Mouse (Mus musculus): ENCODE data around the gene Tspan10.

The Tspan10 gene

GRCm38 (mm10) chr11:120455413-120455812, 13.0 kb downstream of the Tspan10 start:
- no peak for DNase-seq (ENCODE audit: low read depth)

- DNase-seq (ENCODE audit: low read depth): peak; percentile 43
Observed at GRCm38 (mm10) chr11:120457370-120457769, 14.9 kb downstream of the Tspan10 start.

- peak; percentile 74 for DNase-seq (ENCODE audit: low read depth)
Observed at GRCm38 (mm10) chr11:120457772-120458751, 15.6 kb downstream of the Tspan10 start, which contains the start of the genes Oxld1 and Ccdc137. Gene Oxld1 (minus strand): TSS chr11:120458068. Gene Ccdc137 (plus strand): TSS chr11:120458115.

- peak; percentile 45 for DNase-seq (ENCODE audit: low read depth)
Observed at GRCm38 (mm10) chr11:120458847-120459597, 16.6 kb downstream of the Tspan10 start.

GRCm38 (mm10) chr11:120463536-120463935, 21.1 kb downstream of the Tspan10 start:
- no peak for DNase-seq (ENCODE audit: low read depth)

GRCm38 (mm10) chr11:120464365-120464764, 21.9 kb downstream of the Tspan10 start:
- no peak for DNase-seq (ENCODE audit: low read depth)

- DNase-seq (ENCODE audit: low read depth): no peak
Observed at GRCm38 (mm10) chr11:120465521-120465920, 23.1 kb downstream of the Tspan10 start.

- peak; percentile 98 for DNase-seq (ENCODE audit: low read depth)
Observed at GRCm38 (mm10) chr11:120467051-120467735, 24.7 kb downstream of the Tspan10 start, which contains the start of gene Arl16. Gene Arl16 (minus strand): TSS chr11:120467607.

- DNase-seq (ENCODE audit: low read depth): no peak
Observed at GRCm38 (mm10) chr11:120467736-120468092, 25.3 kb downstream of the Tspan10 start.

GRCm38 (mm10) chr11:120472052-120472451, 29.6 kb downstream of the Tspan10 start:
- DNase-seq (ENCODE audit: low read depth): no peak

GRCm38 (mm10) chr11:120483448-120483934, 41.0 kb downstream of the Tspan10 start:
- no peak for DNase-seq (ENCODE audit: low read depth)

GRCm38 (mm10) chr11:120484265-120484981, 42.0 kb downstream of the Tspan10 start, which contains the start of gene Mrpl12:
Gene Mrpl12 (plus strand): TSS chr11:120484613.
- DNase-seq (ENCODE audit: low read depth): peak; percentile 93

- DNase-seq (ENCODE audit: low read depth): no peak
Observed at GRCm38 (mm10) chr11:120485251-120485650, 42.8 kb downstream of the Tspan10 start.

- no peak for DNase-seq (ENCODE audit: low read depth)
Observed at GRCm38 (mm10) chr11:120488516-120488915, 46.1 kb downstream of the Tspan10 start.

GRCm38 (mm10) chr11:120489054-120489761, 46.8 kb downstream of the Tspan10 start:
- DNase-seq (ENCODE audit: low read depth): peak; percentile 81

GRCm38 (mm10) chr11:120490291-120491046, 48.0 kb downstream of the Tspan10 start:
- DNase-seq (ENCODE audit: low read depth): no peak

GRCm38 (mm10) chr11:120491317-120492023, 49.0 kb downstream of the Tspan10 start, which contains the start of gene Slc25a10:
Gene Slc25a10 (plus strand): TSS chr11:120491840.
- DNase-seq (ENCODE audit: low read depth): peak; percentile 78

- DNase-seq (ENCODE audit: low read depth): peak; percentile 54
Observed at GRCm38 (mm10) chr11:120492024-120492877, 49.8 kb downstream of the Tspan10 start.
